Mouse (Mus musculus) spleen, embryonic (tissue): Measurements from ENCODE around the gene Plod3.
"Not testable (repeated sequence)": the region's sequence is repeated elsewhere in the genome, so short reads cannot be mapped to it uniquely, and the experiment has no call there.

Source experiments
- CTCF ChIA-PET: fragments of 350-600 bp; sonication (Branson Sonifier 250); formaldehyde crosslinking; loops from one replicate; lab custom pipeline; 2022; lab: Charles Lee

The Plod3 gene

DNA sequence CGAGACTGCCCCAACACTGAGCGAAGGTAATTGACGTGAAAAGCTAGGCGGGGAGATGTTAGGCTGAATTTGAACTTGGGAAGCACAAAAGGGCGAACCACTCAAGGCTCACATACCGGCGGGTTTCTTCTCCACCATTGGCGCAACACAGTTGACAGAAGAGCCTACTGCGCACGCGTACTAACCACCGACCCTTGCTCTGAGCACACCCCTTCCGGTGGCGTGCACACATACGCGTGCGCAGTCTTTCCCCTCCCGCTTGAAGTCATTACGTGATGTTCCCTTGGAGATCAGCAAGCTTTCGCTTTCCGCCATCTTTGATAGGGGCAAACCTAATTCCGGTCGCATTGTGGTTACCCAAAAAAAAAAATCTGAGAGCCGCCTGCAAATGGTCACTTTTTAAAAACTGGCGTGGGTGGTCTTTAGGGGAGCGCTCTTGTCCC, at the start of gene Plod3:
Plod3 (plus strand) TSS at position 325 of the 443 bp plus-strand sequence.
- CTCF ChIA-PET: interaction anchor here (0.7 kb wide), 1 partner anchor 735 kb away, joined by 4 read pairs; no protein-coding TSS in a partner anchor

DNA sequence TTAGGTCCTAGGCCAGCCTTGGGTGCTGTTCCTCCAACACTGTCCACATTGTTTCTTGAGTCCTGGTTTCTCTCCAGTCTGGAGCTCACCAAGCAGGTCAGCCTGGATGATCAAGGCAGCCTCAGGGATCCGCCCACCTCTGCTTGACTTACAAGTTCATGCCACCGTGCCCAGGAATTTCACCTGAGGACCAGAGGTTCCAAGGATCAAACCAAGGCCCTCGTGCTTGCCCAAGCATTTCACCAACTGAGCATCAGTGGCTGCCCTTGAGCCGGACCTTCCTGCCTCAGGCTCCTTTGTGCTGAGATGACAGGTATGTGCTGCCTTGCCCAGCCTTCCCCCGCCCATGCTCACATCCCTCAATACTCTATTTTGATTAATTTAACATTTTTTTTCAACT, 49.2 kb upstream of the Plod3 start:
- CTCF ChIA-PET: no interaction called here

DNA sequence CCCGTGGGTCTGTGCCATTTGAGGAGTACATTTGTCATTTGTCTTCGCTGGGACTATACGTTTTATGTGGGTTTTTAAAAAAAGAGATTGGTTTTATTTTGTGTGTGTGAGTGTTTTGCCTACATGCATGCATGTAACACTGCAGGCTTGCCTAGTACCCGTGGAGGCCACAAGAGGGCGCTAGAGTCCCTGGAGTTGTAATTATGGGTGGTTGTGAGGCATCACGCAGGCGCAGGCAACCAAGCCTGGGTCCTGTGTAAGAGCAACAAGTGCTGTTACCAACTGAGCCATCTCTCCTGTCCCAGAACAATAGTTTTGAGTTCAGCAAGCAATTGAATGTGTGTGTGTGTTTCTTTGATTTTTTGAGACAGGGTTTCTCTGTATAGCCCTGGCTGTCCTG, 47.5 kb upstream of the Plod3 start:
- CTCF ChIA-PET: no interaction called here

DNA sequence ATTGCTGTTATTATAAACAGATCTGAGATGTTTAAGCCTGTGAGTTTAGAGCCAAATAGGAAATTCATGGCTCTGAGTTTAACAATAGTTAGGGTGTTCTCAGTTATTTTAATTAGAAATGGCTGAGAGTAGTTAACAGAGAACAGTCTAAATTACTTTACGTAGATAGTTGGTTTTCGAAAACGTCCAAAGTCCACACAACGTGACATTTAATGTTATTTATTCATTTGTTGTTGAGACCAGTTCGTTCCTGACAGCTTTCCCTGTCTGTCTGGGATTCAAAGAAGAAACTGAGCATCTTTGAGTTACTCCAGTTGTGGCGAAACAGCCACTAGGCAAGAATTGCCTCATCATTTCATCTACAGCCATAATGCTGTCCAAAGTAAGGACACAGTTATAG, 46.8 kb upstream of the Plod3 start:
- CTCF ChIA-PET: not testable (repeated sequence)

DNA sequence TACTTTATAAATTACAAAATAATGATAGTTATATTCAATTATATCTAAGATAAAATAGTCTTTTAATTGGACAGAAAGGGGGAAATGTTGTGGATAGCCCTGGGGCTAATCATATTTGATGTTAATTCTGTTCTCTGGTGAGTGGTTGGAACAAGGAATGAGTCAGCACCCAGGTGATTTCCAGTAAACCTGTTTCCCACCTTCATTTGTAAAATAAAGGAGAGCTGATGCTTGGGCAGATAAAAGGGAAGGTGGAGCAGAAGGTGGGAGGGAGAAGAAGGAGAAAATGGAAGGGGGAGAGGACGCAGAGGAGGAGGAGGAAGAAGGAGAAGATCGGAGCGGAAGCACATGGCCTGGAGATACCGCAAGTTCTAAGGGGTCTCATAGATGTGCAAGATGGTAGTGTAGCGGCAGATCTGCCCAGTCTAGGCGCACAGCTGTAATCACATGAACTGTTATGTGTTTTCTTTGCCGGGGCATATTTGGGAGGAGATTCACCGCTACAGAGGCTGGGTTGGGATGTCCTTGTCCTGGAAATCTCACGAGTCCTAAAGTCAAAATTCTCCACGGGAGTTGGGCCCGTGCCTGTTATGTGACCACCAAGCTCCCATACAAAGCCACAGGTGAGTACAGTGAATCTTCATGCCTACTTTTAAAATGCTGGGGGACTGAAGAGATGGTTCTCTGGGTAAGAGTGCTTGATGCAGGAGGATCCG, 45.8 kb upstream of the Plod3 start:
- CTCF ChIA-PET: no interaction called here

DNA sequence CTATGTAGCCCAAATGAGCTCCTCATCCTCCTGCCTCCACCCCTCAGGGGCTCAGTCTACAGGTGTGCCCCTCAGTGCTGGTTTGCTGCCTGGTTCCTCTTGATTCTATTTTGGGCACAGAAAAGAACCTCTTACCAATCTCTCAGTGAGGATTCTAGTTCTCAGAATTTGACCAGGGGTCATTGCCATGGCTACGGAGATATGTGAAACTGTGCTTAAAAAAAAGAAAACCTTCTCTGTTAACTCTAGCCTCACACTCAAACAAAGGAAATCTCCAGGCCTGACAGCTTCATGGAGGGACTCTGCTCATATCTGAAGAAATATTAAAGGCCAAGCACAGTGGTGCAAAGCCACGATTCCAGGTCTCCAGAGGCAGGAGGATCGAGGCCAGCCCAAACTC, 44.0 kb upstream of the Plod3 start:
- CTCF ChIA-PET: interaction anchor here (0.7 kb wide), 1 partner anchor 535 kb away, joined by 5 read pairs; no protein-coding TSS in a partner anchor

DNA sequence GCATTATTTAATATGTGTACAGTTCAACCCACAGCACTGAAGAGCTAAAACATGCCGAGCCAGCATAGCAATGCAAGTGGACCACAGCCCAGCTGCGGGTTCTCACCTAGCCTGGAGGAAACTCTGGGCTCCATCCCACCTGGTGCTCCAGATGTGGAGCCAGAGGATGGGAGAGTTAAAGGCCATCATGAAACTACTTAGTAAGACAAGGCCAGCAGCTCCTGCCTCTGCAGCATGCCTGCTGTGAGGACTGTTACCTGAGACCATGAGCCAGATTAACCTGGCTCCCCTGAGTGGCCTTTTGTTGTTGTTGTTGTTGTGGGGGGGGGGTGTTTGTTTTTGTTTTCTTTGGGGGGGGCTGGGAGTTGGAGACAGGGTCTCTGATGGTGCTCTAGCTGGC, 43.4 kb upstream of the Plod3 start:
- CTCF ChIA-PET: no interaction called here

DNA sequence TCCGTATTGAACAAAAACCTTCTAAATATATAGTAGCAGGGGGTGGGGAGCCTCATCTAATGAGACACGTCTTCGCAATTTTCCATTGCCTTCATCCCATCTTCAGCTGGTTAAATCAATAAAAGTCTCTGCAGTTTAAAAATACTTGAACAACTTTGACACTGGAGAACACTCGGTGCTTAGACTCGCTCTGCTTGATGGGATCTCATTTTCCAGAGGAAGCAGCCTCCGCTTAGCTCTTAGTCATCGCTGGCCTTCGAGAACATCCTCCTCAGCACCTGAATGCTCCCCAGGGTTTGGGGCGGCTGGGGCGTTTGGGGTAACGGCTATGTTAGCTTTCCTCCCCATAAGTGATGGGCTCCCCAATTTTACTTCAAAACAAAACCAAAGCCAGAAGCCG, 41.7 kb upstream of the Plod3 start:
- CTCF ChIA-PET: interaction anchor here (1.2 kb wide), 1 partner anchor 10 kb away, joined by 4 read pairs; no protein-coding TSS in a partner anchor

DNA sequence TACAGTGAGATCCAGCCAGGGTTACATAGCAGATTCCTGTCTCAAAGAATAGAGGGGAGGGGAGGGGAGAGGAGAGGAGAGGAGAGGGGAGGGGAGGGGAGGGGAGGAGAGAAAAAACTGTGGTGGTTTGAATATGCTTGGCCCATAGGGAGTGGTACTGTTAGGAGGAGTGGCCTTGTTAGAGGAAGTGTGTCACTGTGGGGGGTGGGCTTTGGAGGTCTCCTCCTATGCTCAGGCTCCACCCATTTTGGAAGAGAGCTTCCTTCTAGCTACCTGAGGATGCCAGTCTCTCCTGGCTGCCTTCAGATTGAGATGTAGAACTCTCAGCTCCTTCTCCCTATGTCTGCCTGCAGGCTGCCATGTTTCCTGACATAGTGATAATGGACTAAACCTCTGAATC, 38.9 kb upstream of the Plod3 start:
- CTCF ChIA-PET: no interaction called here

DNA sequence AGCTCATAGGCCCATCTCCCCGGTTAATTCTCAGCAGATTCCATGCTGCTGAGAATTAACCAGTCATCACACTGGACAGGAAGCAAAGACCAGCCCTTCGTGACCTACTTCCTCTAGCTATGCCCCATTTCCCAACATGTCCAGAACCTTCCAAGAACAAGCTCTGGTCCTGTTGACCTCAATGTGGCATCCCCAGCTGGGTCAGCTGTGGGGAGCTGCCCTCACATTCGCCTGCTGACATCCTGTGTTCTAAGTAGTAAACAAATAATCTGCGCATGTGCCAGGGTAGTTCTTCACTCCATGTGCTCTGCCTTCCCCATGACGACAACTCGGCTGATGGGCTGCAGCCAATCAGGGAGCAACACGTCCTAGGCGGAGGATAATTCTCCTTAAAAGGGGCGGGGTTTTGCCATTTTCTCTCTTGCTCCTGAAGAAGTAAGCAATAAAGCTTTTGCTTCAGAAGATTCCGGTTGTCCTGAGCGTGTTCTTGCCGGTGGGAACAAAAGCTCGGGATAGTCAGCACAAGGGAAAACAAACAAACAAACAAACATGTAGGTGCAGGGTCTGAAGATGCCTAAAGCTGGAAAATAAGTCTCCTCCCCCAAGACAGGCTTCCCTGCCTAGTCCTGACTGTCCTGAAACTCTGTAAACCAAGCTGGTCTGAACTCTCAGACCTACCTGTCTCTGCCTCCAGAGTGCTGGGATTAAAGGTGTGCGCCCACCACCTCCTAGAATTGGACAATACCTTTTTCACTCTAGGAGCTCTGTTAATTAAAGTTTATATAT, 37.1 kb upstream of the Plod3 start:
- CTCF ChIA-PET: not testable (repeated sequence)

DNA sequence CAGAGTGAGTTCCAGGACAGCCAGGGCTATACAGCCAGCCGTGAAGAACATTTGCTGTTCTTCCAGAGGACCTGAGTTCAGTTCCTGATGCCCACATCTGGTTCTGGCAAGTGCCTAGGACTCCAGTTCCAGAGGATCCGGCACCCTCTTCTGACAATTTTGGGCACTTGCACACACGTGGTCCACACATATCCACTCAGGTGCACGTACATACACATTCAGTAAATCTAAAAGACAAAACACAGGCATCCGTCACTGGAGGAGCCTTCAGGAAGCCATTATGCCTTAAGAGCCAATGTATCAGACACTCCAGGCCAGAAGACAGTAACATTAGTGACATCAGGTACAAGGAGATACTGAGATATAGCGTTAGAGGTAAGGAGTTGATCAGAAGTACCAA, 36.3 kb upstream of the Plod3 start:
- CTCF ChIA-PET: no interaction called here

DNA sequence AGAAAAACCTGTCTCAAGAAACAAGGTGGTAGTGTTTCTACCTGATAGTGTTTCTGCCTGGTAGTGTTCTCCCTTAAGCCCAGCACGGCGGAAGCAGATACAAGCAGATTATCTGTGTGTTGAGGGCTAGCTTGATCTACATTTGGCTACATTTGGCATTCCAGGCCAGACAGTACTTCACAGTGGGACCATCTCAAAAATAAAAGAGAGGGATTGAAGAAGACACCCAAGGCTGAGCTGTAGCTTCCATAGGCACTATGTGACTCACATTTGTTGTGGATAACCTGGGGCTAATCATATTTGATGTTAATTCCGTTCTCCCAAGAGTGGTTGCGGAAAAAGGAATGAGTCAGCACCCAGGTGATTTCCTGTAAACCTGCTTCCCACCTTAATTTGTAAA, 34.7 kb upstream of the Plod3 start:
- CTCF ChIA-PET: no interaction called here

DNA sequence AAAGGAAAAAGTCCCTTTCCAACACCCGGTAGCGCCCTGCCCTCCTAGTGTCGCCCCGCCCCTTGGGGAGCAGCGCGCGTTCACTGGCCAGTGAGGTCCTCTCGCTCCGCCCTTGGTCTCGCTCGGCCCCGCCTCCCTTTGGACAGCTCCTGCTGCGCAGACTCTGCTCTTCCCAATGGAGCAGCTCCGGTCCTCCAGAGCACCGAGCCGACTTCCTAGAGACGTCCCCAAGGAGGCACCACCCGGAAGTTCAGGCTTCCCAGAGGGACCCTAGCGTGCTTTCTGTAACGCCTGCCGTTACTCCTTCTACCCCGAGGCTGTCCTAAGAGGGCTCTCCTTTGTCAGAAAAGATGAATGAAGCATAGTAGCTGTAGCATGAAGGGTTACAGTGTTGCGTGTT, 33.8 kb upstream of the Plod3 start, which contains the start of gene Fis1:
Fis1 (plus strand) TSS at position 261 of the 400 bp plus-strand sequence.
- CTCF ChIA-PET: interaction anchor here (1.3 kb wide), 1 partner anchor 26 kb away, joined by 5 read pairs; no protein-coding TSS in a partner anchor

DNA sequence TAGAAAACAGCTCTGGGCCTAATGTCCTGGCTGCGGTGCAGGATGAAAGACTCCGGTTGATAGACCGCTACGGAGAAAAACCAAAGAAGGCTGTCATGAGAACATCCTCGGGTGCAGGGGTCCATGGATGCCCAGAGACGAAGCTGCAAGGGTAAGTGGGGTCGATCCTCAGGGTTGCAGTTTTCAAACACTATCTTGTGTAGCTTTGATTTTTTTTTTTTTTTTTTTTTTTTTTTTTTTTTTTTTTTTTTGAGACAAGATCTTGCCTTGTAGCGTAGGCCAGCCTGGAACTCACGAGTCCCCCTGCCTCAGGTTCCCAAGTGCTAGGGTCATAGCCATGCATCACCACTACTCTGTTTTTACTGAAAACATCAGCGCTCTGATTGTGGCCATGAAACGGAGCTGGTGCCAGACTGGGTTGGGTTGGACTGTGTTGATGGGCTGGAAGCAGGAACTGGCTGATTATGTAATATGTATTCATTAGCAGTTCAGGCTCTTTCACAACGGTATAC, 33.3 kb upstream of the Plod3 start:
- CTCF ChIA-PET: interaction anchor here (1.3 kb wide), 1 partner anchor 26 kb away, joined by 5 read pairs; no protein-coding TSS in a partner anchor

DNA sequence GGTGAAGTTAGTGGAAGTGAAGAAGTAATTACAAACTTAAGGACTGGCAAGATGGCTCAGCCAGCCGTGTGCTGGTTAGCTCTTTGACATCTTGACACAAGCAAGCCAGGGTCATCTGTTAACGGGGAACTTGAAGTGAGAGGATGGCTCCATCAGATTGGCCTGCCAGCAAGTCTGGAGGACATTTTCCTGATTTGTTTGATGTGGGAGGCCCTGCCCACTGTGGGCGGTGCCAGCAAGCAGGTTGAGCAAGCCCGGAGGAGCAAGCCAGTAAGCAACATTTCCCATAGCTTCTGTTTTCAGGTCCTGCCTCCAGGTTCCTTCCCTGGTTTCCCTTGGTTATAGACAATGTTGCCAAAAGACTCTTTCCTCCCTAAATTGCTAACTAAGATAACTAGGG, 31.2 kb upstream of the Plod3 start:
- CTCF ChIA-PET: no interaction called here

DNA sequence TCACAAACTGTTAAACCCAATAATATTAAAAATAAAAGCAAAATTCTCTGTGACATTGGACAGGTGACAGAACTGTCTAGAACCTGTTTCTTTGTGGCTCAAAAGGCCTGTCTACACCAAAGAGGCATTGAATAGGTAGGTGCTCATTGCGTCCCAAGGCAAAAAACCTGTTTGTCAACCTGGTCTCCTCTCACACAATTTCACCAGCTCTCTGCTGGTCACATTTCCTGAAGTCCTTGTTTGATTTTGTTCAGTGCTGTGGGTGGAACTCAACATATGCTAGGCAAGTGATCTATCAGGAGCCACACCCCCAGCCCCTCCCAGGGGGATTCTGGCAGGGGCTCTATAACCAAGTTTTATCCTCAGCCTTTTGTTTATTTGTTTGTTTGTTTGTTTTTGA, 29.6 kb upstream of the Plod3 start:
- CTCF ChIA-PET: no interaction called here

DNA sequence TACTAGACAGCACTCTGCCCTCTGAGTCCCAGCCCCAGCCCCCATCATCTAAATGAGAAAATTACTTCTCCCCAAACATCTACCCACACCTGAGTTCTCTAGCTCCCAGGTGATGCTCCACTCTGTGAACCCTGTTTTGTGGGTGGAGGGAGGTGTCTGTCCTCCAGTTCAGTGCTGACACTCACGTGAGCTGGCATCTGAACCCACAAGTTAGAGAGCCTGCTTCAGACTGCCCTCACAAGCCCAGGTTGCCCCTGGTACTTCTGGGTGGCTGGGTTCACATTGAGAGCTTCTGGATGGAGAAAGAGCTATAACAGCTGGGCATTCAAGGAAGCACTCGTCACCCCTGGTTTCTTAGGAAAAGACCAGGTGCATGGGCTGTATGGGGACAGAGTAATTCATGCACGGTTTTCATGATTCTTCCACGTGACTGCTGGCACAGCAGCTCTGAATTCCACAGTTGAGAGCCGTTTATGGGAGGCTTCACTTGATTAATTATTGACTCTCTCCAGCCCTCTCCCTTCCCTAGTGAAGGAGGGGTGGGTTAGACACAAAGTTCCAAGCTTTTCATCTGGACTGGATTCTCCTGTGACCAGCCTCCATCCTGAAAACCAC, 27.7 kb upstream of the Plod3 start:
- CTCF ChIA-PET: no interaction called here

DNA sequence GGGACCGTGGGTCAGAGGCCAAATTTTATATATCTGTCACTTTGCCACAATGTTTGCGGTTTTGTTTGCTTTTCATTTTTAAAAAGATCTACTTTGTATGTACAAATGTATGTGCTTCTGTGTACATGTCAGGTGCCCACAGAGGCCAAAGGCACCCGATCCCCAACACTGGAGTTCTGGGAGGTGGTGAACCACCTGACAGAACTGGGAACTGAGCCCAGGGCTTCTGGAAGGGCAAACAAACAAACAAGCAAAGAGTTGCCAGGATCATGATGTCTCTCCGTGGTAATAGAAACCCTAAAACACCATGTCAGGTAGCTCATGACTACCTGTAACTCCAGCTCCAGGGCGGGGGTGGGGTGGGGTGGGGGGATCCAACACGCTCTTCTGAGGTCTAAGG, 26.8 kb upstream of the Plod3 start:
- CTCF ChIA-PET: interaction anchor here (0.6 kb wide), 1 partner anchor 946 kb away, joined by 4 read pairs; no protein-coding TSS in a partner anchor

DNA sequence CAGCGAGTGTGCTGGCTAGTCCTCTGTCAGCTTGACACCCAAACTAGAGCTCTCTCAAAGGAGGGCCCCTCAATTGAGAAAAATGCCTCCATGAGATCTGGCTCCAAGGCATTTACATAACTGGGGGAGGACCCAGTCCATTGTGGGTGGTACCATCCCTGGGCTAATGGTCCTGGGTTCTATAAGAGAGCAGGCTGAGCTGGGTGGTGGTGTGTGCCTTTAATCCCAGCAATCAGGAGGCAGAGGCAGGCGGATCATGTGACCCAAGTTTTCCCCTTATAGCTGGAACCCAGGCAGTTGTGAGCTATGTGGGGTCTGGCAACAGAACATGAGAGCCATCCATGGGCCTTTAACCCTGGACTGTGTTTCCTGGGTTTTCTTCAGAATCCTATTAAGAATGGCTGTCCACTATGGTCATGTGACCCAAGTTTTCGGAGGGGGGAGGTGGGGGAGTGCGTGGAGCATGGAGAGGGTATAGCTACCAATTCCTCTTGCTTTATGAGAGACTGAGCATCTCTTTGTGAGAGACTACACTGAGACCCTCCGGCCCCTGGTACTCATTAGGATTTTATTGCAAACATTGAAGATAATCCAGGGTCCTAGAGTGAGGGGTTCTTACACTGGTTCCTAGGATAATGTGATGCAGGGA, 25.4 kb upstream of the Plod3 start:
- CTCF ChIA-PET: interaction anchor here (0.5 to 0.7 kb wide), 3 partner anchors 33 to 1241 kb away, joined by 3 to 4 read pairs (median 3); no protein-coding TSS in a partner anchor

DNA sequence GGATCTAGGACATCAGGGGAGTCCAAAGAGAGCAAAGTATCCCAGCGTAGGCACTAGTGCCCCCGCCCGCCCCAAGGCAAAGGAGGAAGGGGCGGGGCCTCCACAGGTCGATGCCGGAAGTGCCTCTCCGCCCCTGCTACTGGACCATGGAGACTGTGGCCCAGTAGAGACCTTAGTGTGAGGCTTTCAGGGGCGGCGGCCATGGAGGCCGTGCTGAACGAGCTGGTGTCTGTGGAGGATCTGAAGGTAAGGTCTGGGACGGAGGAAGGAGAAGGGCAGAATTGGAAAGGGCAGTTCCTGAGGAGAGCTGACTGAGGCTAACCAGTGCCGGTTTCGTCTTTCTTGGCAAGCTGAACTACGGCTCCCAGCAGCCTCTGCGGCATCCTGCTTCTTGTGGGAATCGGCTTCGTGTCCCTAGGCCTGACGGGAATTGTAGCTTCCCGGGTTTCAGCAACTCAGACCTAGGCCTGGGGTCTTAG, 24.8 kb upstream of the Plod3 start:
- CTCF ChIA-PET: interaction anchor here (0.5 to 0.9 kb wide), 3 partner anchors 9 to 793 kb away, joined by 3 to 7 read pairs (median 4); no protein-coding TSS in a partner anchor

DNA sequence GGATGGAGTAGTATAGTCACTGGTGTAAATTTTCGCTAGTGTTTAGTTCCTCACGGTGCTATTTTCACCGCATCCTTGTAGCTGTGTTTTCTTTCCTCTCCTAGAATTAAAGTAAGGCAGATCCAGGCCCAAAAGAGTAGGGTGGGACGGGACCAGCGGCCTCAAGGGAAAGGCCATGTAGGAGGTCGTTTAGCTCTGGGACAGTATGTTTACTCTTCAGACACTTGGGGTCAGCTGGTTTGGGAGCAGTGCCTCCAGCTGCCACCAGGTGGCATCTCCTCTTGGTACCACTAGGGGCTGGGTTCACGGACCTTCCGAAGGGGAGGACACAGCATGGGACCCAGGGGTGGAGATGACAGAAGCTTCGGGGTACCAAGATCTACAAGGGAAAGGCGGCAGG, 24.3 kb upstream of the Plod3 start:
- CTCF ChIA-PET: interaction anchor here (0.9 kb wide), 1 partner anchor 8 kb away, joined by 7 read pairs; no protein-coding TSS in a partner anchor
